Mouse (Mus musculus) heart, embryonic 14.5 days (tissue): ENCODE measurements at regions not wholly inside any gene's neighbourhood (a gene's known extent, or its start where the extent isn't known, plus 50 kb on each side); places are given as distances from the start of the nearest gene placed in this dataset.

Source experiments
- ATAC-seq: fragments of 200-750 bp; cut with Nextera tagmentation; 2 replicates; pipeline ENCODE4 v1.8.0; 2017; ENCODE audit warnings: low read depth, moderate TSS enrichment; ENCODE audit not compliant: insufficient number of reproducible peaks, insufficient read depth, low FRiP score
- H3K27ac ChIP-seq, 2 experiments: fragments of 200-500 bp in 1 of 2; fragments of 300-500 bp in 1 of 2; sonication (generic) in 1 of 2; replicated peaks in 1 of 2; 2 replicates each; pipeline ENCODE4 v1.5.1; 2012 to 2014; ENCODE audit warnings: low read depth in 2 of 2, low read length in 2 of 2, control low read depth in 1 of 2, mild to moderate bottlenecking in 1 of 2, mixed read lengths in 1 of 2; ENCODE audit not compliant: control insufficient read depth in 1 of 2, insufficient read depth in 1 of 2
- H3K27me3 ChIP-seq: fragments of 300-500 bp; sonication (generic); 2 replicates; pipeline ENCODE4 v1.6.1; 2014; ENCODE audit warnings: mild to moderate bottlenecking, low read length, control low read depth; ENCODE audit not compliant: control insufficient read depth, insufficient read depth
- H3K36me3 ChIP-seq: fragments of 300-500 bp; sonication (generic); 2 replicates; pipeline ENCODE4 v1.6.1; 2014; ENCODE audit warnings: mild to moderate bottlenecking, control low read depth, low read length, mixed read lengths; ENCODE audit not compliant: control insufficient read depth, insufficient read depth
- H3K4me1 ChIP-seq, 2 experiments: fragments of 200-500 bp in 1 of 2; fragments of 300-500 bp in 1 of 2; sonication (generic) in 1 of 2; 2 replicates each; pipeline ENCODE4 v1.6.1; 2012 to 2014; ENCODE audit warnings: low read length in 2 of 2, control low read depth in 1 of 2, mixed read lengths in 1 of 2; ENCODE audit not compliant: control insufficient read depth in 2 of 2, insufficient read depth in 2 of 2
- H3K4me2 ChIP-seq: fragments of 300-500 bp; sonication (generic); 2 replicates; pipeline ENCODE4 v1.6.1; 2014; ENCODE audit warnings: mild to moderate bottlenecking, low read length
- H3K4me3 ChIP-seq, 2 experiments: fragments of 200-500 bp in 1 of 2; fragments of 300-500 bp in 1 of 2; sonication (generic) in 1 of 2; 2 replicates each; pipeline ENCODE4 v1.5.1; 2012 to 2014; ENCODE audit warnings: low read length in 2 of 2, mild to moderate bottlenecking in 2 of 2, control low read depth in 1 of 2, low read depth in 1 of 2, moderate library complexity in 1 of 2; ENCODE audit not compliant: control insufficient read depth in 1 of 2, insufficient read depth in 1 of 2
- H3K9ac ChIP-seq: fragments of 300-500 bp; sonication (generic); 2 replicates; pipeline ENCODE4 v1.6.1; 2014; ENCODE audit warnings: mild to moderate bottlenecking, low read length
- H3K9me3 ChIP-seq: fragments of 300-500 bp; sonication (generic); 2 replicates; pipeline ENCODE4 v1.6.1; 2016; ENCODE audit warnings: low read length, control low read depth; ENCODE audit not compliant: control insufficient read depth
- WGBS: fragments of 180-500 bp; shearing (Covaris S2); extraction: QIAGEN DNeasy Blood & Tissue Kit; methylation state at CpG from one replicate; pipeline ENCODE4 v1.1.7; 2014; 5-methylcytosine and 5-hydroxymethylcytosine counted together

DNA sequence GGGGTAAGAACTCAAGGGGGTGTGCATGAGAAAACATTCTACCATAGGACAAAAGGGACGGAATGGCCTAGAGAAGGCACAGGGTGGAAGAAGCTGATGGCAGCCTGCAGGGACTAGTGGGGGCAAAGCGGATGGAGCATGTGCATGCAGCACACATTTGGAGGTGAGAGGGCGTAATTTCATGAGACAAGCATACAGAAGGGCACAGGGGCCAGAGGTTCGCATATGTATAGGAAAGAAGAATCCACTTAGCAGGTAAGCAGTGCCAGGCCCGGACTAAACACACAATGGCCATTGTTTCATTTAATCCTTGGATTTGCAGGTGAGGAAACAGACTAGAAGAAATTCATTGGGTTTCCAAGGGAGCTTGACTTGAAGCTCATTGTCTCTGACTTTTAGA lies 130.3 kb upstream of the Nlrp1b start:
- Histone ChIP-seq H3K27ac (no peak overlapping the region), H3K4me1 (no peaks in the 10 kb centered on the region), H3K9ac (no peak overlapping the region), H3K27me3 (no peaks in the 10 kb centered on the region), H3K9me3 (no peaks in the 10 kb centered on the region), H3K36me3 (no peaks in the 10 kb centered on the region), H3K4me3 (no peak overlapping the region), H3K4me2 (no peak overlapping the region)
- 68% methylated on average over 5 of the region's 5 CpGs for WGBS
- ATAC-seq, result no peak

DNA sequence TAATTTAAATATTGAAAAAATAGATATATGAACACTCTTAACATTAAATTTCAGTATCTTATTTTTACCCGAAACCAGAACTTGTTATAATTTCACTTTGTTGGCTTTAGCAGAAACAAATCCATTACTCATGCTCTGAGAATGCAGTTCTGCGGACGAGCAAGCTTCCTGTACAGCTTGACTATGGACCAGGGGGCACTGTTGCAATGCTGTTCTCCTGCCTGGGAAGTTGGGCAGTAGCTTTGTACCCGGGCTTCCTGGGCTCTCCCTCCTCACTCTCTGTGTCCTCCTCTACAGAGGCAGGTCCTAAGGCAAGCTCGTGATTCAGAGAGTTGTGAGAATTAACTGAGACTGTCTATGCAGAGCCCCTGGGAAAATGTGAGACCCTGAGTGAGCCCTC lies 141.3 kb upstream of the Nlrp1b start:
- Histone ChIP-seq H3K4me1 (no peaks in the 10 kb centered on the region), H3K9ac (no peak overlapping the region), H3K27me3 (no peaks in the 10 kb centered on the region), H3K4me3 (no peak overlapping the region), H3K4me2 (no peak overlapping the region), H3K36me3 (no peaks in the 10 kb centered on the region), H3K27ac (no peak overlapping the region), H3K9me3 (no peaks in the 10 kb centered on the region)
- ATAC-seq, result no peak
- 47% methylated on average over 5 of the region's 5 CpGs for WGBS

DNA sequence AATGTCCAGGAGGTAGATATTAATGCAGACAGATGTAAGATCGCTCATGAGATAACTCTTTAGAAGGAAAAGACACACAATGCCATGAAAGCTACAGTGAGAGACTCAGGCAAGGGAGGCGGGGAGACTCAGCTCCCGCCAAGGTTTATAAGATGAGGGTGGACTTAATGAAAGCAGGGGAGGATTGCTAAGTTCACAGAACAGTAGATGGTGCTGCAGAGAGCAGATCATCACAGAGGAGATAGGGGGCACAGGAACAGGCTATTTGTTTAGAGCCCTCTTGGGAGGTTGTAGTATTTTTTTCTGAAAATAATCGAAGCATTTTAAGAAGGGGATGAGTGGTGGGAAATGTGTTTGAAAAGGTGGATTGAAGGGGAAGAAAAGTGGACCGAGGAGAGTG lies 144.6 kb upstream of the Nlrp1b start:
- H3K4me3 ChIP-seq, result no peak overlapping the region
- no peaks in the 10 kb centered on the region for H3K4me1 ChIP-seq
- H3K9ac ChIP-seq, result no peak overlapping the region
- no peak for ATAC-seq
- 57% methylated on average over 5 of the region's 5 CpGs for WGBS
- no peak overlapping the region for H3K4me2 ChIP-seq
- no peaks in the 10 kb centered on the region for H3K27me3 ChIP-seq
- H3K27ac ChIP-seq, result no peak overlapping the region
- no peaks in the 10 kb centered on the region for H3K36me3 ChIP-seq
- no peaks in the 10 kb centered on the region for H3K9me3 ChIP-seq

DNA sequence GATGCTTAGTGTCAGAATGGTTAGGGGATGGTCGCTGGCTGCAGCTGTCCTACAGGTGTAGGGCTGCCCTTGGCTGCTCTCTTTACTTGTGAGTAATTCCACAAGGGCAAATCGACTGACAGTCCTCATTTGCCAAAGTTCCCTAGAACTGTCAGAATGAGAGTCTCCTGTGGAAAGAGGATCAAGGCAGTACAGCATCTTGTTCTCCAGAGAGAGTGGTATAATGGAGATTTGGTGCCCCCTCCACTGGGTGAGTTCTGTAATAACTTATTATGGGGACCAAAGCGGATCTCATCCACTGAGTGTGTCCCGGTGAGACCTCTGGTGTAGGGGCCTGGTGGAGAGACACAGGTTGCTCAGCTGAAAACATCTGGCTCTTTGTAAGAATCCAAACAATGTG lies 157.9 kb upstream of the Nlrp1b start:
- no peak overlapping the region for H3K4me2 ChIP-seq
- no peaks in the 10 kb centered on the region for H3K36me3 ChIP-seq
- H3K4me1 ChIP-seq, result no peaks in the 10 kb centered on the region
- no peaks in the 10 kb centered on the region for H3K27me3 ChIP-seq
- WGBS, result 62% methylated on average over 4 of the region's 4 CpGs
- no peak overlapping the region for H3K9ac ChIP-seq
- H3K9me3 ChIP-seq, result no peaks in the 10 kb centered on the region
- H3K4me3 ChIP-seq, result no peak overlapping the region
- no peak for ATAC-seq
- H3K27ac ChIP-seq, result no peak overlapping the region

DNA sequence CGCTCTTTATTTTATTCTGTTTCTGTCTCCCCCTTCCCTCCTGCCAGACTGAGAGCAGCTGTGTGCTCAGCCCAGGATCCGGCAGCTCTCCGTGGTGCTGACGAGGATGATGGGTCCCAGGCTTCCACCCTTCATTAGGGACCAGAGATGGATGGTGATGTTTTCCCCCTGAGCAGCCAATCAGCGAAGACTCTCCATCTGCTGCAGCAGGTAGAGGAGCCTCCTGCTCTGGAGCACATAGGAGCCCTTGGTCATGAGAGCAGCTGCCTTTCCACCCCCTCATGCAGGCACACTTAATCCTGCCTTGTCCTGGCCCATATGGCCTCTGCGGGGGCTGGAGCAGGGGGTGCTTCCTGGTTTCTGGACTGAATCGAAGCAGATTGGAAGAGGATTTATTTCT lies 159.1 kb upstream of the Nlrp1b start:
- Histone ChIP-seq H3K9me3 (no peaks in the 10 kb centered on the region), H3K4me3 (no peak overlapping the region), H3K4me1 (no peaks in the 10 kb centered on the region), H3K9ac (no peak overlapping the region), H3K4me2 (no peak overlapping the region), H3K36me3 (no peaks in the 10 kb centered on the region), H3K27me3 (no peaks in the 10 kb centered on the region), H3K27ac (no peak overlapping the region)
- 28% methylated on average over 7 of the region's 7 CpGs for WGBS
- no peak for ATAC-seq

DNA sequence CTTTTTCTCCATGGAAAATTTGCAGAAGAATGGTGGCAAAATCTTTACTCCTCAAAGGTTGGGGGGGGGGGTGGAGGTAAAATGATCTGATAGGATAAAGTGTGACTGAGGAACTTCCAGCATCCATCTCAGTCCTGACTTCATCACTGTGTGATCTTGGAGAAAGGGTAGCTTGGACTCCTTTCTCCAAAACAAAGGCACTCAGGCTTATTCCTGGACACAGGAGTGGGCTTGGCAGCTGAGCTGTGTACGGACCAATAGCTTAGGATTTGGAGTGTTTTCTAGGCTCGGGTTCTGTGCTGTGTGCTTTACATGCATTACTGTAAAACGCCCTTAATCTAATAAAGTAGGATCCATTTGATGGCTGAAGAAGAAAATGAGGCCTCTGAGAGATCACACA lies 159.6 kb upstream of the Nlrp1b start:
- Histone ChIP-seq H3K36me3 (no peaks in the 10 kb centered on the region), H3K4me2 (no peak overlapping the region), H3K27me3 (no peaks in the 10 kb centered on the region), H3K4me3 (no peak overlapping the region), H3K9ac (no peak overlapping the region), H3K9me3 (no peaks in the 10 kb centered on the region), H3K4me1 (no peaks in the 10 kb centered on the region), H3K27ac (no peak overlapping the region)
- no peak for ATAC-seq
- WGBS, result 66% methylated on average over 3 of the region's 3 CpGs

DNA sequence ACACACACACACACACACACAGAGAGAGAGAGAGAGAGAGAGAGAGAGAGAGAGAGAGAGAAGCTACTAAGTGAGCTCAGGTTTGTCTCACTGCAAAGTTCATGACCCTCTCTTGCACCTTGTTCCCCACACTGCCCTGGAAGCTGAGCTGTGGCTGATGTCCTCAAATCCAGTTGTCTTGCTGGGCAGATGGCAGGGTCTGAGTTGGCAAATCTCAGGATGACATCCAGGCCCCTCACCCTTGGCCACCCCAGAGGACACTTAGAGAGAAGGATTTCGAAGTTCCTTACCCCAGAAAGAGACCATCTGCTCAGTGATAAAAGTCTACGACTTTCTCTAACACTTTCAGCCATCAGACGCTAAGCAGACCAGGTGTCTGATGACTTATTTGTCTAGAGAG lies 160.1 kb upstream of the Nlrp1b start:
- Histone ChIP-seq H3K9me3 (no peaks in the 10 kb centered on the region), H3K4me1 (no peaks in the 10 kb centered on the region), H3K9ac (no peak overlapping the region), H3K27me3 (no peaks in the 10 kb centered on the region), H3K27ac (no peak overlapping the region), H3K4me3 (no peak overlapping the region), H3K36me3 (no peaks in the 10 kb centered on the region), H3K4me2 (no peak overlapping the region)
- no peak for ATAC-seq
- WGBS, result 54% methylated on average over 3 of the region's 3 CpGs

DNA sequence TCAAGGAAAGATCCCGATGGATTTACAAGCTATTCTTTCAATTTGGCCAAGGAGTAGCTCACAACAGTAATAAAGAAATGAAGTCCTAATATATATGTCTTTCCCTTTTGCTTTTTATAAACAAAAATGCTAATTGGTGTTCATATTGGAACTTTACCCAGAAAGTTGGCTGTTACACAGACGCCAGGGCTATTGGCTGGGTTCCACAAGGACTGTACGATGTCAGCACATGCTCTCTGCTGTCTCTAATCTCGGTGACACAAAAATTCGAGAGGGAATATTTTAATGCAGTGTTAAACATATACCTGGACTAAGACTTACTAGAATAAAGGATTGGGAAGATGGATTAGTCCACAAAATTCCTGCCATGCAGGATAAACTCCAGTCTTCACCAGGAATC lies 162.9 kb upstream of the Nlrp1b start:
- Histone ChIP-seq H3K4me3 (no peak overlapping the region), H3K36me3 (no peaks in the 10 kb centered on the region), H3K27ac (no peak overlapping the region), H3K4me2 (no peak overlapping the region), H3K4me1 (no peaks in the 10 kb centered on the region), H3K9me3 (no peaks in the 10 kb centered on the region), H3K9ac (no peak overlapping the region), H3K27me3 (no peaks in the 10 kb centered on the region)
- WGBS, result 65% methylated on average over 5 of the region's 5 CpGs
- ATAC-seq, result no peak
